Mouse (Mus musculus) E14TG2a.4 (cell line): ENCODE measurements around the gene Ascc2.
"Not testable (repeated sequence)": the region's sequence is repeated elsewhere in the genome, so short reads cannot be mapped to it uniquely, and the experiment has no call there.

ENCODE experiments used
- H3K27me3 ChIP-seq: 2 replicates; pipeline ENCODE4 v1.6.1; 2014; ENCODE audit warnings: low read length, control low read depth; ENCODE audit not compliant: insufficient read depth
- H3K36me3 ChIP-seq: 2 replicates; pipeline ENCODE4 v1.6.1; 2014; ENCODE audit warnings: low read length, control low read depth; ENCODE audit not compliant: insufficient read depth
- H3K4me1 ChIP-seq: replicated peaks from 2 replicates; pipeline ENCODE4 v1.6.1; 2014; ENCODE audit warnings: low read depth, low read length, control low read depth
- H3K4me3 ChIP-seq: replicated peaks from 2 replicates; pipeline ENCODE4 v1.5.1; 2014; ENCODE audit warnings: mild to moderate bottlenecking, low read length
- H3K9me3 ChIP-seq: 2 replicates; pipeline ENCODE4 v1.6.1; 2014; ENCODE audit warnings: low read length, control low read depth
- CTCF ChIP-seq: conservative IDR thresholded peaks from 2 replicates; pipeline ENCODE4 v1.5.1; 2014; ENCODE audit warnings: low read length
- NANOG ChIP-seq: IDR thresholded peaks from 2 replicates; pipeline ENCODE4 v1.6.1; 2014; ENCODE audit warnings: borderline replicate concordance, low read length, mixed read lengths
- POU5F1 ChIP-seq: IDR thresholded peaks from 2 replicates; pipeline ENCODE4 v1.6.1; 2014; ENCODE audit warnings: low read length, borderline replicate concordance

Gene Ascc2

DNA sequence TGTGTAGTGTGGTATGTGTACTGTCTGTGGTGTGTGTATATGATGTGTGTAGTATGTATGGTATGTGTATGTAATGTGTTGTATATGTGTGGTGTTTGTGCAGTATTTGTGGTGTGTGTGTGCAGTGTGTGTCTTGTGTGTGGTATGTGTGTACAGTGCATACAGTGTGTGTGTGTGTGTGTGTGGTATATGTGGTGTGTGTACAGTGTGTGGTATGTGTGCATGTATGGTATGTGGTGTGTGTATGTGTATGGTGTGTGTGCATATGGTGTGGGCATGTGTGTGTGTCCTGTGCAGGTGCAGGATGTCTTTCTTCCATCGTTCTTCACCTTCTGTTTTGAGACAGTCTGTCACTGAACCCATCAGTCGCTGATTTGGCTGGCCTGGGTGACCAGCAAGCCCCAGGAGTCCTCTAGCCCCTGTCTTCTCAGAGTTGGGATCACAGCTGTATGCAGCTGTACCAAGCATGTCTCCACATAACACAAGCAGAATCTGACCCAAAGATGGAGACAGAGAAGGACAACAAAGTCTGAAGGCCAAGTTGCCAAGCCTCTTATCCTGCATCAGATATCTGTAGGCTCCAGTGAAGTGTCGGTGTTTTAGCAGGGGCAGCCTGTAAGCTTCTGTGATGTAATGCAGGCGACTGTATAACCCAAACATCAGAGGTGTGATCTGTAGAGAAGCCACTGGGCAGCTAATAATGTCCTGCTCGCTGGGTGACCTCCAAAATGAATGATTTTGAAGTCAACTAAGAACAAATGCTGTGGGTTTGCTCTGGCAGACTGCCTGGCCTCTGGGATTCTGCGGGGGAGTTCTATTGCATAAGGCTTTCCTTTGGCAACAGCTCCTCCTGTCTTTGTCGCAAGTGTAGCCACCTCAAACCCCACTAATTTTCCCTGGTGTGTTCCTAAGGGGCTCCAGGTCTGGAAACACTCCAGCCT lies 59.8 kb downstream of the Ascc2 start:
- peaks cover 21% of the 10 kb centered on the region for H3K36me3 ChIP-seq

DNA sequence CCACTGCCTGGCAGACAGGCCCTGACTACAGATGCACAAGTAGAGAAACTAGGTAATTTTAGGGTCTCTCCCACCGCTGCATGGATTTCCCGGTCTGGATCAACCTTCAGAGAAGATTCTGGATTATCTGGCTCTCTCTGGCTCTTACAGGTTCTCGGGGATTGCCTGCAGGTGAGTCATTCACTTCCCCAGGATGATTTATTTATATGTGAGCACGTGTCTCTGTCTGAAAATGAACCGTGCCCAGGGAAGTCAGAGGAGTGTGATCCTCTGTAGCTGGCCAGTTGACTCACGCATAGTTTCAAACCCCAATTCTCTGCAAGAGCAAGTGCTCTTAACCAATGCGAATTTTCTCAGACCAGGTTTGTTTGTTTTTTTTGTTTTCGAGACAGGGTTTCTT lies 63.2 kb downstream of the Ascc2 start:
- Histone ChIP-seq H3K4me3 (no peak overlapping the region), H3K9me3 (no peaks in the 10 kb centered on the region), H3K4me1 (peaks cover 45% of the 10 kb centered on the region), H3K36me3 (peaks cover 24% of the 10 kb centered on the region), H3K27me3 (no peaks in the 10 kb centered on the region)
- TF ChIP-seq CTCF (no peak), NANOG (no peak), POU5F1 (no peak)

More for the DNA sequence above, 59.8 kb downstream of the Ascc2 start:
- Histone ChIP-seq H3K9me3 (0 out of 2 replicates have a peak, but pooled peaks cover 5% of the 10 kb centered on the region), H3K27me3 (no peaks in the 10 kb centered on the region), H3K4me3 (no peak overlapping the region), H3K4me1 (peaks cover 33% of the 10 kb centered on the region)
- no peak for TF ChIP-seq NANOG
- no peak for TF ChIP-seq POU5F1
- no peak for TF ChIP-seq CTCF

DNA sequence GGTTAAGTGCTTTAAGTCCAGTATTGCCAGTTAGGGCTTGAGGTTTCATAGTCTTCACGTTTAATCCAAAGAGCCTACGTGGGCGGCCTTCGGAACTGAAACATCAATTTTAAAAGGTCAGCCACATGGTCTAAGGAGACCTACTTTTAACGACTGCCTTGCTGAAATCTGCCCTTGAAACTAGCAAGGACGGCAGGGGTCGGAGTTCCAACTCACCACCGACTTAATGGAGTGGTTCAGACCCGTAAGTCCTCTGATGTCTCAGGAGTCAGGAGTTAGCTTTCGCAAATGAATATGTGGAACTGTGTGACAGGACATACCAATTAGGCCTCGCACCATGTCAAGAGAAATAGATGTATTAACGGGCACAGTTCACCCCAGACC lies 66.1 kb downstream of the Ascc2 start:
- Histone ChIP-seq H3K4me1 (peaks cover 63% of the 10 kb centered on the region), H3K4me3 (peak overlapping the region; percentile 95), H3K27me3 (no peaks in the 10 kb centered on the region), H3K9me3 (no peaks in the 10 kb centered on the region), H3K36me3 (peaks cover 24% of the 10 kb centered on the region)
- TF ChIP-seq POU5F1, result no peak
- no peak for TF ChIP-seq NANOG
- no peak for TF ChIP-seq CTCF

DNA sequence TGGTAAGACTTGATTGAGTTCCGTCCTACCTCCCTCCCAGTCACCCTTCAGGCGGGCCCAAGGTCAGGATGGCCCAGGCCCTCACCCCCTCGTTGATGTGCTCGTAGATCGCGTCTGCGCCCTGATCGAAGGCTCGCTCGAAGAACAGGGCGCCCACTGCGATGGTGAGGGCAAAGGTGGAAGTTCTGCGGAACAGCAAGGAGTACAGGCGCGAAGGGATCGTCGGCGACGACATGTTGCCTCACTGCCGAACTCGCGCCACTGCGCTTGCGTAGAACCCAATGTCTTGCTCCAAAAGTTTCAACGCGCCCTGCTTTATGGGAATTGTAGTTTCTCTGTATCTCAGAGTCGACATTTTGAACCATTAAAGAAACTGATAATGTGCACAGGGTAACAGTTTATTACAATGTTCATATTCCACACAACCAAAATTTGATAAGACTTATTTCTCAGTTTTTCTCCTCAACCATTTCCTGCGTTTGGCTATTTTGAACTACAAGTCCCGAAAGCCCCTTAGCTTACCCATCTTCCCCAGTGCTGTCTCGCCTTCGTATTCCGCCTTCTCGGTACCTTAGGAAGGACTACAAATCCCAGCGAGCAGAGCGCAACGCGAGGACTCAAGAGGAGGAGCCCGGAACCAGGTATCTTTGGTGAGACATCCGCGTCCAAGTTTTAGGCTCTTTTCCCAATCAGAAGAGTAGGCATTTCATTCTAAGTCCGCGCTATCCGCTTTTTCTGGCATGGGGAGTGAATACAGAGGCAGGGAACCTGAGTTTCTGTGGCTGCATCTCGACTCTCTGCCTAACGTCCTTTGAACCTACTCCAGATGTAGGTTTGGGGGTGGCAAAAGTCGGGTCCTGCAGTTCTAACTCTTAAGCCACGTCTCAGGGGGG lies 66.8 kb downstream of the Ascc2 start, which contains the start of the genes Uqcr10 and Zmat5:
Uqcr10 (minus strand) TSS at position 271 of the 893 bp plus-strand sequence.
Zmat5 (plus strand) TSS at position 607 of the 893 bp plus-strand sequence.
- Histone ChIP-seq H3K4me3 (peak within 1 kb of the TSS; percentile 95), H3K27me3 (no peaks in the 10 kb centered on the region), H3K4me1 (peaks cover 63% of the 10 kb centered on the region), H3K9me3 (no peaks in the 10 kb centered on the region), H3K36me3 (peaks cover 24% of the 10 kb centered on the region)
- TF ChIP-seq POU5F1, result no peak
- no peak for TF ChIP-seq NANOG
- TF ChIP-seq CTCF, result no peak

DNA sequence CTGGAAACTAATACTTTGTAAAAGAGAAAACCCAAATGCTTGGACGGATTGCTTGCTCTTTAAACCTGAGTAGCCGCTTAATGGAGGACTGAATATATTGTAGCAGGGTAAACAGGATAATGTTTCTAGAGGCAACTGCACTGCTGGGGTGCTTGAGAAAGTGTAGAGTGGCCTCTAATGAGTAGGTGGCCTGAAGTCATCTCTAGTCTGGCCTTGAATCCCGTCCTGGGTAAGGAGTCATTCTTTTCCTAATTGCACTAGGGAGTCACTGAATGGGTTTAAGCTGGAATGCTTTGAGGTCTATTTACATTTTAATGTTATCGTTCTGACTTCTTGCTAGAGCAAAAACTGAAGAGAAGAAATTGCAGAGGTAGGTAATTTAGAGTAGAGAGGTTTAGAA lies 67.6 kb downstream of the Ascc2 start:
- TF ChIP-seq POU5F1, result no peak
- peak; percentile 74; the same call in 1 of the 2 replicates for TF ChIP-seq NANOG
- H3K4me3 ChIP-seq, result peak overlapping the region; percentile 95

DNA sequence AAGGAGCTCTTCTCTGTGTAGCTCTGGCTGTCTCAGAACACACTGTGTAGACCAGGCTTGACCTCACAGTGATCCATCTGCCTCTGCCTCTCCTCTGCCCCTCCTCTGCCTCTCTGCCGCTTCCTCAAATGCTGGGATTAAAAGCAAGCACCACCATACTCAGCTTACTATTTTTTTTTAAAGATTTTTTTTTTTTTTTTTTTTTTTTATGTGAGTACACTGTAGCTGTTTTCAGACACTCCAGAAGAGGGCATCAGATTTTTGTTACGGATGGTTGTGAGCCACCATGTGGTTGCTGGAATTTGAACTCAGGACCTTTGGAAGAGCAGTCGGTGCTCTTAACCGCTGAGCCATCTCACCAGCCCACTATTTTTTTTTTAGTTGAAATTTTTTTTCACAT lies 72.6 kb downstream of the Ascc2 start:
- not testable (repeated sequence) for H3K36me3 ChIP-seq, H3K27me3 ChIP-seq, H3K9me3 ChIP-seq, H3K4me3 ChIP-seq
- peaks cover 23% of the 10 kb centered on the region for H3K4me1 ChIP-seq

More for the DNA sequence above, 67.6 kb downstream of the Ascc2 start:
- peaks cover 57% of the 10 kb centered on the region for H3K4me1 ChIP-seq
- H3K9me3 ChIP-seq, result no peaks in the 10 kb centered on the region
- peaks cover 24% of the 10 kb centered on the region for H3K36me3 ChIP-seq
- no peaks in the 10 kb centered on the region for H3K27me3 ChIP-seq

DNA sequence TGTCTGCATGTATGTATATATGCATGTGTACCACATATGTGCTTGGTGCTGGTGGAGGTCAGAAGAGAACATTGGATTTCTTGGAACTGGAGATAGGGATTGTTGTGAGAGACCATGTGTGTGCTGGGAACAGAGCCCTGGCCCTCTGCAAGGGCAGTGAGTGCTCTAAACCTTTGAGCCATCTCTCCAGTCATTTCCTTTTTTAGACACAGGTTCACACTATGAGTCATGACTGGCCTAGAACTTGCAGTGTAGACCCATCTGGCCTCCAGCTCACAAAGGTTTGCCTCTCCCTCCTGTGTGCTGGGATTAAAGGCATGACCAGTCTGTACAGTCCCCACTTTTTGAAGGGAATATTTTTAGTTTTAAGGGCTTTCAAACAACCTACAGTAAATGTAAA lies 75.3 kb downstream of the Ascc2 start:
- Histone ChIP-seq H3K9me3 (no peaks in the 10 kb centered on the region), H3K27me3 (no peaks in the 10 kb centered on the region), H3K4me1 (peaks cover 17% of the 10 kb centered on the region), H3K36me3 (peaks cover 2% of the 10 kb centered on the region; the same call in 1 of the 2 replicates), H3K4me3 (no peak overlapping the region)
- no peak for TF ChIP-seq CTCF

DNA sequence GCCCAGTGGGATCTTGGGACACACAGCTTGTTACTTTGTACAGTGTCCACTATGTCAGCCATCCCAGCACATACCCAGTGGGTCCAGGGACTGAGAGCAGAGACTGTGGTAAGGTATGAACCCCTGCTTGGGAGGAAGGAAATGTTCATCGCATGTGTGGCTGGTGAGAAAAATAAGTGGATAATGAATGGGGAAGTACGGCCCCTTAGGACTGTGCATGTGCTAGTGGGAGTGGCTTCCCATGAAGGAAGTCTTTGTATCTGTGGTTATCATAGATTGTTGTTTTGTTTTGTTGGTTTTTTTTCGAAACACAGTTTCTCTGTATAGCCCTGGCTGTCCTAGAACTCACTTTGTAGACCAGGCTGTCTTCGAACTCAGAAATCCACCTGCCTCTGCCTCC lies 77.2 kb downstream of the Ascc2 start:
- no peak for TF ChIP-seq NANOG
- TF ChIP-seq POU5F1, result no peak
- no peak for TF ChIP-seq CTCF
- peaks cover 2% of the 10 kb centered on the region; the same call in 1 of the 2 replicates for H3K36me3 ChIP-seq
- no peaks in the 10 kb centered on the region for H3K9me3 ChIP-seq
- H3K27me3 ChIP-seq, result no peaks in the 10 kb centered on the region
- H3K4me3 ChIP-seq, result no peak overlapping the region
- peaks cover 21% of the 10 kb centered on the region for H3K4me1 ChIP-seq
